Mouse (Mus musculus) intestine, embryonic 16.5 days (tissue): ENCODE results near the gene Mrvi1. TPM values are rescaled to one million over a fixed set of nuclear protein-coding genes. Genes with fewer than 3 reads are reported as not detected.
A peak's percentile ranks its signal among the peaks of the same experiment; 100 is the strongest.

ENCODE experiments used
- ATAC-seq: fragments of 200-750 bp; cut with Nextera tagmentation; 2 replicates; pipeline ENCODE4 v1.8.0; 2017; ENCODE audit warnings: moderate TSS enrichment, moderate library complexity
- H3K27ac ChIP-seq: fragments of 300-500 bp; sonication (generic); 2 replicates; pipeline ENCODE4 v1.5.1; 2014; ENCODE audit warnings: mild to moderate bottlenecking, low read length
- H3K27me3 ChIP-seq: fragments of 300-500 bp; sonication (generic); replicated peaks from 2 replicates; pipeline ENCODE4 v1.6.1; 2014; ENCODE audit warnings: low read length, control low read depth, mixed read lengths; ENCODE audit not compliant: control insufficient read depth, insufficient read depth
- H3K36me3 ChIP-seq: fragments of 300-500 bp; sonication (generic); 2 replicates; pipeline ENCODE4 v1.6.1; 2014; ENCODE audit warnings: low read length, control low read depth; ENCODE audit not compliant: control insufficient read depth, insufficient read depth
- H3K4me1 ChIP-seq: fragments of 300-500 bp; sonication (generic); 2 replicates; pipeline ENCODE4 v1.6.1; 2014; ENCODE audit warnings: low read length, control low read depth, mixed read lengths; ENCODE audit not compliant: control insufficient read depth, insufficient read depth
- H3K4me2 ChIP-seq: fragments of 300-500 bp; sonication (generic); 2 replicates; pipeline ENCODE4 v1.6.1; 2014; ENCODE audit warnings: low read depth, low read length, control low read depth
- H3K4me3 ChIP-seq: fragments of 300-500 bp; sonication (generic); 2 replicates; pipeline ENCODE4 v1.5.1; 2014; ENCODE audit warnings: mild to moderate bottlenecking, low read length
- H3K9ac ChIP-seq: fragments of 300-500 bp; sonication (generic); 2 replicates; pipeline ENCODE4 v1.6.1; 2014; ENCODE audit warnings: low read depth, low read length
- H3K9me3 ChIP-seq: fragments of 300-500 bp; sonication (generic); 2 replicates; pipeline ENCODE4 v1.6.1; 2016; ENCODE audit warnings: low read length, control low read depth; ENCODE audit not compliant: control insufficient read depth
- WGBS: fragments of 180-500 bp; shearing (Covaris S2); extraction: QIAGEN DNeasy Blood & Tissue Kit; methylation state at CpG from one replicate; pipeline ENCODE4 v1.1.7; 2014; 5-methylcytosine and 5-hydroxymethylcytosine counted together
- polyA plus RNA-seq: library from polyadenylated mRNA; unstranded; fragments of >200 nt; fragmentation: Nextera tagmentation; extraction: Ambion mirVana; gene quantifications from 2 replicates; pipeline ENCODE4 v1.2.1, GENCODE M21; 2015

The Mrvi1 gene
- polyA plus RNA-seq, 1 experiment from 2014 or later: 12.0 TPM

DNA sequence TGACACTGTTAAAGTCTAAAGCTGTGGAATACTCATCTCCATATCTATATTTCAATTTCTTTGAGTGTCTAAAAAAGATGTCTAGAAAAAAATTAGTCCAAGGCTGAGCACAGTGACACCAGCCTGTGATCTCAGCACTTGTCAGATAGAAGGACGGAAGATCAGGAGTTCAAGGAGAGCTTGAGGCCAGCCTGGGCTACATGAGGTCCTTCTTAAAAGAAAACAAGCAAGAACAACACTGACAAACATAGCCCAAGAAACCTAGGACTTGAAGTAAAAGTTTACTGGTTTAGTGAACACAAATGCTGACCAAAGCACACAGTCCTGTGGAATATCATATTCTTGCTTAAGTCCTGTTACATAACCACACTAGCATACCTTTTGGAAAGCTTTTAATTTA lies 148.2 kb downstream of the Mrvi1 start:
- Histone ChIP-seq H3K9me3 (no peaks in the 10 kb centered on the region), H3K27me3 (no peaks in the 10 kb centered on the region), H3K9ac (no peak overlapping the region), H3K4me3 (no peak overlapping the region), H3K4me2 (no peak overlapping the region), H3K36me3 (peaks cover 5% of the 10 kb centered on the region; the same call in 1 of the 2 replicates), H3K4me1 (no peaks in the 10 kb centered on the region), H3K27ac (no peak overlapping the region)
- WGBS: 85% methylated on average over 1 of the region's 1 CpGs
- no peak for ATAC-seq

DNA sequence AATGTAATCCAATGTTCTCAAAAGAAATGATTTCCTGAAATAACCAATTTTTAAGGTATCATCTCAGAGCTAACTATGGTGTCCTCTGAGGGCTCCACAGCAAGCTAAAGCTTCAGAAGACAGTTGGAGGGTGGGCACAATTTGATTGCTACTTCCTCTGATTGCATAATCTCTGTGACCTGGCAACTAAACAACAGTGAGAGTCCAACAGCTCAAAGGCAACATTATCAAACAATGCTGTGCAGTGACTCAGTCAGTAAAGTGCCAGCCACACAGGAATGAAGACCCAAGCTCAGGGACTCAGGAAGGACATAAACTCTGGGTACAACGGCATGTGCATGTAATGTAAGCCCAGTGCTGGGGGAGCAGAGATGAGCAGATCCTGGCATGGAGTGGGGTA lies 149.2 kb downstream of the Mrvi1 start:
- Histone ChIP-seq H3K27me3 (no peaks in the 10 kb centered on the region), H3K4me2 (no peak overlapping the region), H3K36me3 (peaks cover 5% of the 10 kb centered on the region; the same call in 1 of the 2 replicates), H3K4me1 (no peaks in the 10 kb centered on the region), H3K9ac (no peak overlapping the region), H3K9me3 (no peaks in the 10 kb centered on the region), H3K27ac (no peak overlapping the region), H3K4me3 (no peak overlapping the region)
- no peak for ATAC-seq
- WGBS: 96% methylated on average over 1 of the region's 1 CpGs

DNA sequence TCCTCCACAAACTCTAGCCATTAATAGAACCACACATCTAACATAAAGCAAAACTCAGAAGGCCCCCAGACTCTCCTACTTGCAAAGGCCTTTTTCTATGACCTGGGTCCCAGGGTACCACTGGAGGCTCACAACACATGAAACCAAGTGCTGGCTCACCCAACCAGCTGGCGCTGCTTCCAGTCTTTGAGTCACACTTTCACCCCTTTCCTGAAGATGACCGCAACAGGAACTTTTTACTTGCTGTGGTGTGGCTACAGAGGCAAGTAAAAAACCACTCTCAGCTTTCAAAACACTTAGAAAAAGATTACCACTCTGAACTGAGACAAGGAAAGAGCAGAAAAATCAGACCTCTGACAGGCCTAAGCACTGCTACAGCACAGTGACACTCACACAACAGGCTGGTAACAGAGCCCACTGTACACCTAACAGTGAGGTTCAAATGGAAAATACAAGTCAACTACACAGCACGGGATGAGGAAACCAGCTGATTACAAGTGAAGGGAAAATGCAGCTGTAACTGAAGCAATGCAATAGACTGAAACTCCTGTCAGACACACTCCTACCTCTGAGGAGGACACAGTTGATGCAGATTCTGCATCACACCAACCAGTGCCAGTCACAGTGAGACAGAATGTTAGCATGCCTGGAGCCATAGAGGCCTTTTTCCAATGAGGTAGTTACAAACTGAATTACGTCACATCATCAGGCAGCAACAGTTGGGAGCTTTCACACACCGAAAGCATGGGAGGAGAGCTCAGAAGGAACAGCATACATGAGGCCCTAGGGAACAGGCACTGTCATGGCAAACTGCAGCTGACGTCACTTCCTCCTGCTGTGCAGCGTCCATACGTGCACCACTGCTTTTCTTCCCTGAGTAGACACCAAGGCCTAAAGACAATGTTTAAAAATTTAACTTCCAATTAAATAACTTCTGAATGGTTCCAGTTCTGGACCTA lies 158.0 kb downstream of the Mrvi1 start:
- no peak overlapping the region for H3K4me2 ChIP-seq
- ATAC-seq: no peak
- H3K9ac ChIP-seq: no peak overlapping the region
- peaks cover 3% of the 10 kb centered on the region; the same call in 1 of the 2 replicates for H3K36me3 ChIP-seq
- H3K9me3 ChIP-seq: no peaks in the 10 kb centered on the region
- 82% methylated on average over 8 of the region's 8 CpGs for WGBS
- no peaks in the 10 kb centered on the region for H3K4me1 ChIP-seq
- H3K4me3 ChIP-seq: no peak overlapping the region
- no peaks in the 10 kb centered on the region for H3K27me3 ChIP-seq
- H3K27ac ChIP-seq: no peak overlapping the region

GRCm38 (mm10) chr7:110823593-110823992 lies 158.7 kb downstream of the Mrvi1 start:
- Histone ChIP-seq H3K4me2 (no peak overlapping the region), H3K9ac (no peak overlapping the region), H3K9me3 (no peaks in the 10 kb centered on the region), H3K4me1 (no peaks in the 10 kb centered on the region), H3K27ac (no peak overlapping the region), H3K36me3 (peaks cover 3% of the 10 kb centered on the region; the same call in 1 of the 2 replicates), H3K4me3 (no peak overlapping the region), H3K27me3 (no peaks in the 10 kb centered on the region)
- 69% methylated on average over 4 of the region's 4 CpGs for WGBS
- ATAC-seq: no peak

- Histone ChIP-seq H3K27ac (no peak overlapping the region), H3K9me3 (no peaks in the 10 kb centered on the region), H3K4me1 (no peaks in the 10 kb centered on the region), H3K27me3 (no peaks in the 10 kb centered on the region), H3K4me2 (no peak overlapping the region), H3K36me3 (peaks cover 3% of the 10 kb centered on the region; the same call in 1 of the 2 replicates), H3K9ac (no peak overlapping the region), H3K4me3 (no peak overlapping the region)
- ATAC-seq: no peak
- 79% methylated on average over 8 of the region's 8 CpGs for WGBS
These were observed 159.2 kb downstream of the Mrvi1 start for GRCm38 (mm10) chr7:110823076-110823475.

DNA sequence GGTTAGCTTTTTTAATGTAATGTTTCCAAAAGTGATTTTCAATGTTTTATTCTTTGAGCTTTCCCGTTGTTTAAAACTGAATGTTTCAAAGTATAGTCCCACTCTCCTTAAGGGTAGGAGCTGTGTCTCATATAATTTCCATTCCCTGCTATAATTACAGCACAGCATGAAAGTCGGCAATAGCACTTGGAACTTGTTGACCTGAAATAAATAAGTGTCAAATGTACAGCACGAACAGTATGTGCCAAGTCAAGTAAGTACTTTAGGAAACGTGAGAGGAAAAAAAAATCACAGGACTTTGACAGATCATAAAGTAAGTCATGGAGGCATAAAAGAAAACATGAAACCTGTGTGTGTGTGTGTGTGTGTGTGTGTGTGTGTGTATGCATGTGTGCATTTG lies 160.2 kb downstream of the Mrvi1 start:
- Histone ChIP-seq H3K27ac (no peak overlapping the region), H3K9ac (no peak overlapping the region), H3K36me3 (peaks cover 3% of the 10 kb centered on the region; the same call in 1 of the 2 replicates), H3K4me1 (no peaks in the 10 kb centered on the region), H3K27me3 (no peaks in the 10 kb centered on the region), H3K9me3 (no peaks in the 10 kb centered on the region), H3K4me3 (no peak overlapping the region), H3K4me2 (no peak overlapping the region)
- WGBS: 44% methylated on average over 4 of the region's 4 CpGs
- no peak for ATAC-seq

- Histone ChIP-seq H3K27ac (no peak overlapping the region), H3K4me2 (no peak overlapping the region), H3K27me3 (no peaks in the 10 kb centered on the region), H3K36me3 (peaks cover 2% of the 10 kb centered on the region; the same call in 1 of the 2 replicates), H3K4me1 (no peaks in the 10 kb centered on the region), H3K9ac (no peak overlapping the region), H3K9me3 (no peaks in the 10 kb centered on the region), H3K4me3 (no peak overlapping the region)
- 0 out of 2 replicates have a peak, but pooled peaks have one; percentile 36 for ATAC-seq
- 38% methylated on average over 3 of the region's 3 CpGs for WGBS
These were observed 160.6 kb downstream of the Mrvi1 start for GRCm38 (mm10) chr7:110821653-110822052.

- H3K4me2 ChIP-seq: no peak overlapping the region
- H3K4me1 ChIP-seq: no peaks in the 10 kb centered on the region
- WGBS: 51% methylated on average over 5 of the region's 5 CpGs
- no peak overlapping the region for H3K27ac ChIP-seq
- no peak overlapping the region for H3K9ac ChIP-seq
- no peaks in the 10 kb centered on the region for H3K9me3 ChIP-seq
- H3K27me3 ChIP-seq: no peaks in the 10 kb centered on the region
- peak; percentile 35; the same call in 1 of the 2 replicates for ATAC-seq
- no peaks in the 10 kb centered on the region; the same call in 1 of the 2 replicates for H3K36me3 ChIP-seq
- H3K4me3 ChIP-seq: no peak overlapping the region
These were observed 161.2 kb downstream of the Mrvi1 start for GRCm38 (mm10) chr7:110821068-110821467.

DNA sequence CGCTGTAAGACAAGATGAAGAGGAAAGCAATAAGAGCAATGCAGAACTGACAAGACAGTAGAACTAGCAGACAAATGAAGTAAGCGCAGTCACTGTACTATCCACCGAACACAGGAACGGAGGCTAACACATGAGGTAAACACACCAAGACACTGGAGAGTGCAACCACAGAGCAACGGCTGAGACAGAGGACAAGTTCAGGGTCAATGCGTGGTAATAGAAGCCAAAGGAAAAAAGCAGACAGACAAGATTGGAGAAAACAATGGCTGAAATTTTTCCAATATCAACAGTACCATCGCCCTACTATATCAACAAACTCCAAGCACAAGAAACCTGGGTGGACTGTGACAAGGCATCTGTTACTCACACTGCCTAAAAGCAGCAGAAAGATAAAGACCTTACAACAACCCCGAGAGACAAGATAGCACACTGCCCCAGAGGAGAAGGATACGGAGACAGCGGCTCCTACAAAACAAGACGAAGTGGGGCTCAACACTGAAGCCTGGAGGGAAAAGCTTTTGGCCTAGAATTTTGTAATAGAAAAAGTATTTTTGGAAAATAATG lies 163.4 kb downstream of the Mrvi1 start:
- H3K4me3 ChIP-seq: no peak overlapping the region
- ATAC-seq: 0 out of 2 replicates have a peak, but pooled peaks have one; percentile 21
- H3K27me3 ChIP-seq: no peaks in the 10 kb centered on the region
- H3K36me3 ChIP-seq: no peaks in the 10 kb centered on the region; the same call in 1 of the 2 replicates
- H3K27ac ChIP-seq: no peak overlapping the region
- no peak overlapping the region for H3K4me2 ChIP-seq
- no peaks in the 10 kb centered on the region for H3K4me1 ChIP-seq
- H3K9ac ChIP-seq: no peak overlapping the region
- H3K9me3 ChIP-seq: no peaks in the 10 kb centered on the region
- 72% methylated on average over 11 of the region's 11 CpGs for WGBS
